Mouse (Mus musculus) cerebellum, adult 11 months (tissue): ENCODE measurements at regions not wholly inside any gene's neighbourhood (a gene's known extent, or its start where the extent isn't known, plus 50 kb on each side); places are given as distances from the start of the nearest gene placed in this dataset.

Experiments used
- DNase-seq: peaks from one replicate; pipeline ENCODE4 v3.0.0; 2022

DNA sequence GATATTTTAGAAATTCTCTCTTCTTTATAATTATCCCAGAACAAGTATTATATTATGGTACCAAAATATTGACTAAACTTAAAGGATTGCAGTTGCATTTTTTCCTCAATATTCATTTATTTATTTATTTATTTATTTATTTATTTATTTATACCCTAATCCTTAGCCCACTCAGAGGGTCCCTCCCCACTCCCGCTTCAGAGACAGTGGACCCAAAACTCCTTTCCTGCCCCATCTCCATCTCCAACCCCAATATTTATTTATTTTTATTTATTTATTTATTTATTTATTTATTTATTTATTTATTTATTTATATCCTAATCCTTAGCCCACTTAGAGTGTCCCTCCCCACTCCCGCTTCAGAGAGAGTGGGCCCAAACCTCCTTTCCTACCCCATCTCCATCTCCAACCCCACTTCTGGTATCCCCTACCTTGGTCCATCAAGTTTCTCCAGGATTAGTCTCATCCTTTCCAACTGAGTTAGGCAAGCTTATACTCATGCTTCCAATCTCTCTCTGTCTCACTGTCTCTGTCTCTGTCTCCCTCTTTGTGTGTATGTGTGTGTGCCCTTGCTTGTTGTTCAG lies 1340.8 kb downstream of the Cntnap5b start:
- DNase-seq = no peak

DNA sequence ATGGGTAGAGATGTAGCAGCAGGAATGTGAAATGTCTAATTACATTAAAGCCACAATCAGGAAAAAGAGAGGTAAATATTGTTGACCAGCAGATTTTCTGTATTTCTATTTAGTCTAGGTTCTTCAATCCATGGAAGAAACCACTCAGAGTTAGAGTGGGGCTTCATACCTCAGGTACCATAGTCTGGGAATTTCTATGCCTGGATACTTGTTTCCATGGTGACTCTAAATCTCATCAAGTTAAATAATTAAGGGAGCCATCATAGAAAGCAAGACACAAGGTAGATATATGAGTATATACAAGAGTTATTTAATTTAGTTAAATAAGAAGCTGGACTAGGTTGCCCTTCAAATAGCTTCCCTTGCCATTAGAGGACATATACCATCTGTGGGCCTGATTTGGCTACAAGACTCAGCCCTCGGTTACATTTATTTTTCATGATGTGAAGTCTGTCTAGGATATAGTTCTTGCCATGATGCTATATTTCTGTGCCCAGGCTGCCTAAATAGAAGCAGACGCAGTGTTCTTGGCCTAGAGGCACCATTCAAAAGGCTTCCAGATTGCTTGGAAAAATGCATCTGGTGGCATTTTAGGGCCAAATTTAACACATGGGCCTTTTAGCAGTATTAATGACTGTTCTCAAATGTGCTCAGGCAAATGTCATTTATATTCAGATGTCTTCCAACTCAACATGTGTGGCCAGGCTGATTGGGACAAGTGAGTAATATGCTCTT lies 1349.7 kb downstream of the Cntnap5b start:
- peak; percentile 1 for DNase-seq

DNA sequence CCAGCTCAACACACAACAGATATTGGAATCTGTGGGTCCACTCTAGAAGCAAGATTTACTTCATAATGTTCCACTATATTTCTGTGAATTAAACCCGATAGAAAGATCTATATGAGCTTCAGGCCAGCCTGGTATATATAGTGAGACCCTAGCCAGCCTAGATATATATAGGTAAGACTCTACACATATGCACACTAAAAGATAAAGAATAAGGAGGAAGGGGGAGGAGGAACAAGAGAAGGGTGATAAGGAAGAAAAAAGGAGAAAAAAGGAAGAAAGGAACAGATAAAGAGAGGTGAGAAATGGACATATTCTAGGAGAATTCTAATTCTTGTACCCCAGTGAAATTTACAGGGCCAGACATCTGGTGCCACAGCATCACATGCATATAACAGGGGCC lies 1354.7 kb downstream of the Cntnap5b start:
- no peak for DNase-seq

DNA sequence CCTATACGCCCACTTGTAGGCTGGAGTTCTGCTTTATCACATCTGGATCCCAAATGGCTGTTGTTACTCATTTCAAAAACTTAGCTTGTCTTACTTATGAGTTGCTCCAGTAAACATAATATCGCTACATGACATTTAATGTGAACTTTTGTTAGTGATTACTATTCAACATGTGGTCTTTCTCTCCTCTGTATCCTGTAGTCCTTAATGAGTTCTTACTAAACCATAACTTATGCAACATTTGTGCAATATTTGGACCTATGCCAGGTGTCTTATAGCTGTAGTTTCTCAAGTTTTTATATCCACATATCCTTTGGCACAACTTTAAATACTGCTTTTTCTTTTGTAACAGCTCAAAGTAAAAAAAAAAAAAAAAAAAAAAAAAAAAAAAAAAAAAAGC lies 1394.1 kb downstream of the Cntnap5b start:
- DNase-seq = no peak
